In genomic region chr9:48510134-48510533, GRCm38 (mm10) we compare ENCODE assay signal across 12 mouse cellular contexts.
"Had no signal": no experiment of that assay in that cellular context is flagged by ENCODE, and none has a peak within 500 bp of the region (broad histone marks: within the 10 kb centered on the region; RNA-seq: fewer than 3 reads in every experiment).

No protein-coding gene starts in this region.

- H3K27ac ChIP-seq: midbrain, embryonic 13.5 days; midbrain, embryonic 15.5 days; neural tube, embryonic 12.5 days had no signal

- H3K4me1 ChIP-seq: midbrain, embryonic 13.5 days; midbrain, embryonic 15.5 days; neural tube, embryonic 12.5 days had no signal

- H3K4me3 ChIP-seq: megakaryocyte, embryonic 14.5 days; midbrain, embryonic 13.5 days; midbrain, embryonic 15.5 days; neural tube, embryonic 12.5 days had no signal

- DNase-seq: liver, postnatal 0 days; lung, embryonic 14.5 days; lung, postnatal 10 days; lung, postnatal 4 days; right cerebral cortex, postnatal 14 days; thymus, adult 18-20 months; thymus, postnatal 14 days; thymus, postnatal 36 days had no signal

- ATAC-seq: liver, postnatal 0 days; midbrain, embryonic 13.5 days; midbrain, embryonic 15.5 days had no signal
